Mouse (Mus musculus) ES-E14 (cell line): Measurements from ENCODE around the gene Ngrn. TPM values are rescaled to one million over a fixed set of nuclear protein-coding genes. Genes with fewer than 3 reads are reported as not detected.

Source experiments
- DNase-seq: peaks from one replicate; pipeline ENCODE4 v3.0.0-alpha.2; 2013; ENCODE audit warnings: low read depth, low spot score
- H3K27ac ChIP-seq: 2 replicates; pipeline ENCODE4 v1.5.1; 2012; ENCODE audit warnings: low read depth, mild to moderate bottlenecking, low read length, moderate library complexity, mixed read lengths; ENCODE audit not compliant: poor library complexity, insufficient read depth, severe bottlenecking
- H3K36me3 ChIP-seq: 2 replicates; pipeline ENCODE4 v1.6.1; 2012; ENCODE audit warnings: mild to moderate bottlenecking, low read length, moderate library complexity, mixed read lengths; ENCODE audit not compliant: control insufficient read depth, poor library complexity, insufficient read depth, severe bottlenecking
- H3K4me1 ChIP-seq, 2 experiments: fragments of 150-350 bp in 1 of 2; sonication (generic) in 1 of 2; 2 replicates each; pipeline ENCODE4 v1.6.1; 2012; ENCODE audit warnings: low read length in 2 of 2, mild to moderate bottlenecking in 1 of 2, mixed read lengths in 1 of 2; ENCODE audit not compliant: control insufficient read depth in 2 of 2, insufficient read depth in 2 of 2, poor library complexity in 1 of 2
- H3K4me3 ChIP-seq, 2 experiments: fragments of 150-350 bp in 1 of 2; sonication (generic) in 1 of 2; 2 replicates each; pipeline ENCODE4 v1.5.1; 2012; ENCODE audit warnings: low read length in 2 of 2, low read depth in 1 of 2, mild to moderate bottlenecking in 1 of 2, mixed read lengths in 1 of 2; ENCODE audit not compliant: insufficient read depth in 1 of 2, poor library complexity in 1 of 2, severe bottlenecking in 1 of 2
- H3K9ac ChIP-seq: 2 replicates; pipeline ENCODE4 v1.6.1; 2012; ENCODE audit warnings: low read depth, mild to moderate bottlenecking, low read length, mixed read lengths; ENCODE audit not compliant: poor library complexity, insufficient read depth, severe bottlenecking
- H3K9me3 ChIP-seq: fragments of 150-350 bp; sonication (generic); 2 replicates; pipeline ENCODE4 v1.6.1; 2012; ENCODE audit warnings: low read depth, mild to moderate bottlenecking, low read length; ENCODE audit not compliant: control insufficient read depth, insufficient read depth
- CHD2 ChIP-seq: IDR thresholded peaks from 2 replicates; pipeline ENCODE4 v1.6.1; 2014; ENCODE audit warnings: mild to moderate bottlenecking, low read depth, low read length, inconsistent platforms
- HCFC1 ChIP-seq: IDR thresholded peaks from 2 replicates; pipeline ENCODE4 v1.6.1; 2012; ENCODE audit warnings: low read length, inconsistent platforms, borderline replicate concordance; ENCODE audit not compliant: insufficient read depth
- MAFK ChIP-seq: IDR thresholded peaks from 2 replicates; pipeline ENCODE4 v1.6.1; 2014; ENCODE audit warnings: mild to moderate bottlenecking, low read depth, low read length, inconsistent platforms; ENCODE audit not compliant: insufficient read depth
- ZC3H11A ChIP-seq: IDR thresholded peaks from 2 replicates; pipeline ENCODE4 v1.6.1; 2012; ENCODE audit warnings: low read depth, mild to moderate bottlenecking, inconsistent platforms, low read length, borderline replicate concordance
- ZNF384 ChIP-seq: IDR thresholded peaks from 2 replicates; pipeline ENCODE4 v1.6.1; 2012; ENCODE audit warnings: low read depth, low read length, inconsistent platforms
- in situ Hi-C, 2 experiments: fragments of 600-800 bp; cut with MboI; formaldehyde crosslinking; loops; one replicate each; pipeline ENCODE4 v1.15.1; 2025; ENCODE audit warnings: low sequenced_read_pairs in 2 of 2, inconsistent platforms in 1 of 2; ENCODE audit not compliant: unreplicated experiment in 2 of 2
- total RNA-seq: library from RNA; depleted of rRNA; stranded (reverse); fragments of 300-350 nt; gene quantifications from 2 replicates; pipeline ENCODE4 v1.2.3, GENCODE M21; 2012

Ngrn gene
- total RNA-seq, 1 experiment: 45.2 TPM

- H3K9me3 ChIP-seq: no peaks in the 10 kb centered on the region
- TF ChIP-seq HCFC1 (no peak), ZC3H11A (no peak), MAFK (no peak), ZNF384 (no peak)
- no peak overlapping the region; the same call in 1 of the 2 replicates for H3K9ac ChIP-seq
- peaks cover 4 to 5% of the 10 kb centered on the region in 2 experiments; a peak in 3 of 4 replicates for H3K4me1 ChIP-seq
- H3K4me3 ChIP-seq: peak overlapping the region; percentile 38 to 44; a peak in 2 of 4 replicates
- in situ Hi-C loops: no loop called here
- H3K27ac ChIP-seq: no peak overlapping the region
- DNase-seq: no peak
- H3K36me3 ChIP-seq: peaks cover 13% of the 10 kb centered on the region; the same call in 1 of the 2 replicates
Observed at GRCm38 (mm10) chr7:80238542-80238941, 22.5 kb upstream of the Ngrn start.

- Histone ChIP-seq H3K9ac (no peak overlapping the region), H3K4me3 (no peak overlapping the region), H3K4me1 (peaks cover 4 to 6% of the 10 kb centered on the region in 2 experiments; a peak in 3 of 4 replicates), H3K9me3 (no peaks in the 10 kb centered on the region), H3K27ac (no peak overlapping the region), H3K36me3 (peaks cover 13% of the 10 kb centered on the region; the same call in 1 of the 2 replicates)
- in situ Hi-C loops: no loop called here
- TF ChIP-seq CHD2 (no peak), ZNF384 (no peak), HCFC1 (no peak), ZC3H11A (no peak), MAFK (no peak)
- no peak for DNase-seq
Observed at GRCm38 (mm10) chr7:80241661-80242060, 19.4 kb upstream of the Ngrn start.

- DNase-seq: no peak
- Histone ChIP-seq H3K36me3 (0 out of 2 replicates have a peak, but pooled peaks cover 5% of the 10 kb centered on the region), H3K27ac (no peak overlapping the region), H3K4me1 (peaks cover 3 to 4% of the 10 kb centered on the region in 2 experiments; a peak in 3 of 4 replicates), H3K9me3 (no peaks in the 10 kb centered on the region), H3K4me3 (no peak overlapping the region), H3K9ac (no peak overlapping the region)
- TF ChIP-seq ZNF384: no peak
- no peak for TF ChIP-seq MAFK
- no peak for TF ChIP-seq ZC3H11A
- TF ChIP-seq CHD2: no peak
- TF ChIP-seq HCFC1: no peak
- in situ Hi-C loops: no loop called here
Observed at GRCm38 (mm10) chr7:80244851-80245250, 16.2 kb upstream of the Ngrn start.

- peak; percentile 96 for DNase-seq
- Histone ChIP-seq H3K27ac (no peak within 1 kb of the TSS), H3K4me3 (peak within 1 kb of the TSS; percentile 69 to 91), H3K9me3 (no peaks in the 10 kb centered on the region), H3K9ac (peak within 1 kb of the TSS; percentile 71), H3K36me3 (0 out of 2 replicates have a peak, but pooled peaks cover under 1% of the 10 kb centered on the region), H3K4me1 (peaks cover 4 to 12% of the 10 kb centered on the region in 2 experiments; a peak in 3 of 4 replicates)
- peak; percentile 91 for TF ChIP-seq HCFC1
- peak; percentile 35; the same call in 1 of the 2 replicates for TF ChIP-seq CHD2
- TF ChIP-seq ZC3H11A: no peak
- in situ Hi-C loops: no loop called here
Observed at GRCm38 (mm10) chr7:80246148-80246721, 14.8 kb upstream of the Ngrn start, which contains the start of gene Ttll13. Ttll13 (plus strand) TSS chr7:80246376.
